8 mouse cellular contexts compared by ENCODE assay signal in the genomic region with DNA sequence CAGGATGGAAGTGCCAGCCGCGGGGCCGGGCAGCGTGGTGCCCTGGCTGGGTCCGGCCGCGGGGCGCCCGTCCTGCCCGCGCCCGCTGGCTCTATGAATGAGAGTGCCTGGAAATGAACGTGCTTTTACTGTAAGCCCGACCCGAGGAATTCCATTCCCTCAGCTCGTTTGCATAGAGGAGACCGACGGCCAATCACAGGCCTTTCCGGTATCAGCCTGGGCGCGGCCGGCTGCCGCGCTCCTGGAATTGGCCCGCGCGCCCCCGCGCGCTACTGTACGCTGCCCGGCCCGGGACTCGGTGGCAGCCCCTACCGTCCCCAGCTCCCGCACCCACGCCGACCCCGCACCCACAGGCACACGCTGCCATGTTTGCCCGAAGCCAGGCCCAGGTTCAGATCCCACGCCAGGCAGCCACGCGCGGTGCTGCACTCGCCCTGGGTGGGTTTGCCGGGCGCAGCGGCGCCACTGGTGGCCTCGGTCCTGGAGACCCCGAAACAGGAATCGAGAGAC.
DNase-seq lines count a peak whose midpoint lies in the region; ATAC-seq and TF ChIP-seq lines count a peak whose summit lies in the region.

No protein-coding gene starts in this region.

- H3K4me3 ChIP-seq in cortical plate, adult 2 months (ENCODE audit: insufficient read depth, low read length), result peak overlapping the region; percentile 32
- peak overlapping the region; percentile 72 for H3K4me3 ChIP-seq in liver, embryonic 15.5 days (replicated peaks)

- no peak for TF ChIP-seq POLR2A in cortical plate, adult 2 months (IDR thresholded peaks at IDR 0.05; ENCODE audit: extremely low read depth, insufficient read depth, low read length)

- no peaks in the 10 kb centered on the region for H3K4me1 ChIP-seq in cortical plate, adult 2 months (ENCODE audit: control insufficient read depth, insufficient read depth, low read length)
- peaks cover 71% of the 10 kb centered on the region for H3K4me1 ChIP-seq in liver, embryonic 15.5 days (replicated peaks)

- no peaks in the 10 kb centered on the region for H3K9me3 ChIP-seq in liver, embryonic 15.5 days (replicated peaks)

- no peak for TF ChIP-seq CTCF in cortical plate, adult 2 months (IDR thresholded peaks at IDR 0.05; ENCODE audit: extremely low read depth, insufficient read depth, low read length)

- no peaks in the 10 kb centered on the region for H3K36me3 ChIP-seq in liver, embryonic 15.5 days (replicated peaks)

- DNase-seq in left cerebral cortex, postnatal 36 days (ENCODE audit: low spot score in 2 of 2), result peak; percentile 35 to 38
- DNase-seq in left cerebral cortex, adult 18-20 months (ENCODE audit: low spot score in 2 of 2), result no peak
- DNase-seq in gastrocnemius, postnatal 25 days, result peak; percentile 84
- DNase-seq in natural killer cell, adult 2 months (ENCODE audit: low spot score in 2 of 2), result peak; percentile 32 to 39
- DNase-seq in testis, postnatal 10 days (ENCODE audit: low spot score), result peak; percentile 76

- under 1% methylated on average over 53 of the region's 53 CpGs for WGBS in liver, embryonic 15.5 days (ENCODE audit: insufficient replicate concordance)

- intact Hi-C loops in left cerebral cortex, postnatal 36 days (cut with DNase I), result loop anchor here (5.0 to 10.0 kb wide), 3 partner anchors 440 to 1388 kb away; a partner anchor contains a TSS

- H3K9ac ChIP-seq in liver, embryonic 15.5 days, result peak overlapping the region; percentile 86

- H3K27me3 ChIP-seq in liver, embryonic 15.5 days, result peaks cover 85% of the 10 kb centered on the region

- 0 out of 2 replicates have a peak overlapping the region, but pooled peaks have one; percentile 37 for H3K27ac ChIP-seq in cortical plate, adult 2 months (ENCODE audit: insufficient read depth, low read length)
- H3K27ac ChIP-seq in liver, embryonic 15.5 days (replicated peaks), result peak overlapping the region; percentile 88

- peak; percentile 62 for ATAC-seq in inflammation-experienced regulatory T-cells, adult 6 months
- ATAC-seq in liver, embryonic 15.5 days (ENCODE audit: insufficient read depth), result peak; percentile 92

- H3K4me2 ChIP-seq in liver, embryonic 15.5 days, result peak overlapping the region; percentile 100

Comparison
In these comparisons a context has a peak if more than half of its experiments do, and no peak if none do; other contexts are left out.
1. DNase-seq: peak in left cerebral cortex, postnatal 36 days (2 of 2), gastrocnemius, postnatal 25 days (single experiment), natural killer cell, adult 2 months (2 of 2) and testis, postnatal 10 days (single experiment); none in left cerebral cortex, adult 18-20 months (0 of 2).